Mouse (Mus musculus) inflammation-experienced regulatory T-cells, adult 16 weeks (primary cell): ENCODE data around the gene Prkcb. TPM values are rescaled to one million over a fixed set of nuclear protein-coding genes. Genes with fewer than 3 reads are reported as not detected.

Experiments used
- polyA plus RNA-seq: library from polyadenylated mRNA; unstranded; fragments of 100-300 nt; shearing (Covaris generic); gene quantifications from one replicate; pipeline ENCODE4 v1.2.1, GENCODE M21; 2017

Prkcb gene
- polyA plus RNA-seq, result 28.4 TPM

DNA sequence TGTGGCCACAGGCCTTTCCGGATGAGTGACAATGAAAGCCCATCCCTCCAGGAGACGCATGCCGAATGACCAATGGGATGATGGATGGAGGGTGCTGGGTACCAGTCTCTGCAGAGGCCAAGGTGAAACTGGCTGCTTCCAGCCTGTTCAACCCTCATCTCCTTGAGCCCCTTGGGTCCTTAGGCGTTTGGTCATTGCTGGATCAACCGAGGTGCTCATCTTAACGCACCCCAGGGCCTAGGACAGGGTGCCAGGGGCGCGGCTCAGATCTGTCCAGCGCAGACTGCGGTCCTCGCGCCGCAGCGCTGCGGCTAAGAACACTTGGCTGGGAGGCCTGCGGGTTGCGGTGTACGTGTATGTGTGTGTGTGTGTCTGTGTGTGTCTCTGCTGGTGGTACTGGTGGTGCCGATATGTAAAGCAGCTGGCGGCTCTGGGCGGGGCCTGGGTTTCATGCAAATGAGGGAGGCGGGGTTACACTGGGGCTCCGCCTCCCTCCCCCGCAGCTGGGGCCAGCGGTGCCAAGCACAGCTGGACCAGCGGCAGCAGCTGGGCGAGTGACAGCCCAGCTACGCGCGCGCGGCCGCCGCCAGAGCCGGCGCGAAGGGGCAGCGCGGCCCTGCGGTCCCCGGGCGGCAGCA lies at the start of gene Prkcb:
TSS of gene Prkcb (plus strand) at position 147 of the 638 bp plus-strand sequence.

DNA sequence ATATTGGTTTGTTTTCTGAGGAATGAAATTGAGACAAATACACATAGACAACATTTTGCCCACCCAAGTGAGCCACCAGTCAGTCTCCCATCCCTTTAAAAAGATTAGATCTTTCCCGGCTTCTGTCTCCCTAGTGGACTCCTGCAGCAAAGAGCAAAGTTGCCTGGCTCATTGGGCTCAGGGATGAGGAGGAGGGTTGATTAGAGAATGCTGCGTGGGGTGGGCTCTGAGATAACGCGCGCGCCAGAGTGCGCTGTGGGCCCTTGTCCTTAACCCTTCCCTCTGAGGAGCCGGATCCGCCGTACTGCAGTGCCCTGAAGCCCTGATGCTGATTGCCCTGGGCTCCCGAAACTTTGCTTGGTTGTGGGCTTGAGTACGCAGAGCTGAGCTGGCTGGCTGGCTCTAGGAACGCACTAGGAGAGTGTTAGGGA lies 381.9 kb downstream of the Prkcb start, which contains the start of gene Cacng3:
TSS of gene Cacng3 (plus strand) at position 51 of the 431 bp plus-strand sequence.

Other genes with a start within 250 kb of the Prkcb start
- 14.5 TPM for gene Ubfd1, start 221.6 kb upstream of the Prkcb start, polyA plus RNA-seq
- gene Ears2, start 221.5 kb upstream of the Prkcb start, polyA plus RNA-seq, result 18.6 TPM
- 183 TPM for gene Ndufab1, start 186.9 kb upstream of the Prkcb start, polyA plus RNA-seq
- gene Palb2, start 155.8 kb upstream of the Prkcb start, polyA plus RNA-seq, result 9.2 TPM
- gene Dctn5, start 155.7 kb upstream of the Prkcb start, polyA plus RNA-seq, result 141 TPM
- gene Plk1, start 129.3 kb upstream of the Prkcb start, polyA plus RNA-seq, result 8.2 TPM
- not detected for gene Ern2, start 102.5 kb upstream of the Prkcb start, polyA plus RNA-seq
- not detected for gene Chp2, start 69.3 kb upstream of the Prkcb start, polyA plus RNA-seq